Mouse (Mus musculus) left cerebral cortex, adult 8-10 months (tissue): ENCODE measurements around the gene Cd46. TPM values are rescaled to one million over a fixed set of nuclear protein-coding genes. Genes with fewer than 3 reads are reported as not detected.

ENCODE experiments used
- microRNA-seq, 2 experiments: library from miRNA; unstranded; fragments of <30 nt; microRNA quantifications; one replicate each; pipeline ENCODE4 v1.2.0; 2022
- total RNA-seq, 4 experiments: library from RNA; stranded (reverse); gene quantifications; 2 replicates each; pipeline ENCODE4 v1.2.4; 2022

Cd46 gene
- total RNA-seq, 4 experiments from 2014 or later: 3.9 to 5.4 (median 4.8) TPM

Small RNAs within 50 kb of the gene (microRNA-seq; reads per million reads assigned to microRNA genes)
- 80.1 to 100 reads per million in 2 experiments for gene Mir29b-2
- gene Mir29c: 1,442 to 1,582 reads per million in 2 experiments

Other genes starting within 250 kb of the Cd46 start
- gene Cd34, start 153.4 kb downstream of the Cd46 start, total RNA-seq: 10 to 100 TPM; 58.3 to 75.9 (median 69.7) TPM
- gene Cr1l, start 39.3 kb upstream of the Cd46 start, total RNA-seq: 10 to 100 TPM; 32.7 to 40.1 (median 35.3) TPM
- gene Cr2, start 84.5 kb upstream of the Cd46 start, total RNA-seq: 1 to 10 TPM in 1 of 4 experiments, under 1 TPM in 2, not detected in 1; 0.33 to 1.1 (median 0.84) TPM